Mouse (Mus musculus): ENCODE measurements around the gene Cntnap5b.

Cntnap5b gene

GRCm38 (mm10) chr1:100180050-100180449 is 407.5 kb downstream of the Cntnap5b start:
- DNase-seq, result peak; percentile 25

- no peak for DNase-seq
These were observed 459.5 kb downstream of the Cntnap5b start for GRCm38 (mm10) chr1:100231980-100232608.

- no peak for DNase-seq
These were observed 479.4 kb downstream of the Cntnap5b start for GRCm38 (mm10) chr1:100251964-100252363.

GRCm38 (mm10) chr1:100310687-100311086 is 538.1 kb downstream of the Cntnap5b start:
- DNase-seq, result no peak

- DNase-seq, result no peak
These were observed 558.5 kb downstream of the Cntnap5b start for GRCm38 (mm10) chr1:100331066-100331465.

- DNase-seq, result no peak
These were observed 597.0 kb downstream of the Cntnap5b start for GRCm38 (mm10) chr1:100369415-100370113.

- DNase-seq, result no peak
These were observed 613.7 kb downstream of the Cntnap5b start for GRCm38 (mm10) chr1:100386252-100386651.

GRCm38 (mm10) chr1:100394034-100394433 is 621.5 kb downstream of the Cntnap5b start:
- no peak for DNase-seq

- no peak for DNase-seq
These were observed 644.2 kb downstream of the Cntnap5b start for GRCm38 (mm10) chr1:100416658-100417224.

GRCm38 (mm10) chr1:100430038-100430774 is 657.6 kb downstream of the Cntnap5b start:
- DNase-seq, result no peak

- DNase-seq, result no peak
These were observed 691.3 kb downstream of the Cntnap5b start for GRCm38 (mm10) chr1:100463877-100464276.

- DNase-seq, result no peak
These were observed 692.7 kb downstream of the Cntnap5b start for GRCm38 (mm10) chr1:100465226-100465625.

GRCm38 (mm10) chr1:100467595-100467994 is 695.0 kb downstream of the Cntnap5b start:
- no peak for DNase-seq

GRCm38 (mm10) chr1:100509866-100510265 is 737.3 kb downstream of the Cntnap5b start:
- DNase-seq, result no peak

Measured in thymus, postnatal 14 days (tissue).